In genomic region chr7:134261003-134261701, GRCm38 (mm10) we compare ENCODE assay signal across 8 mouse cellular contexts. TPM values are rescaled to one million over a fixed set of nuclear protein-coding genes. Genes with fewer than 3 reads are reported as not detected.
A peak's percentile ranks its signal among the peaks of the same experiment; 100 is the strongest.
DNase-seq lines count a peak whose midpoint lies in the region; ATAC-seq lines count a peak whose summit lies in the region.

No protein-coding gene starts in this region.

- ATAC-seq in limb, embryonic 11.5 days (ENCODE audit: insufficient number of reproducible peaks, low FRiP score, low TSS enrichment, low read depth): no peak
- ATAC-seq in heart, embryonic 16.5 days (replicated peaks; ENCODE audit: extremely low read depth, insufficient read depth, low FRiP score): peak; percentile 41; the same call in 1 of the 2 replicates
- no peak for ATAC-seq in midbrain, embryonic 16.5 days

- no peak overlapping the region for H3K9ac ChIP-seq in limb, embryonic 11.5 days (ENCODE audit: low read length)
- no peak overlapping the region for H3K9ac ChIP-seq in heart, embryonic 16.5 days (ENCODE audit: low read length)
- no peak overlapping the region for H3K9ac ChIP-seq in midbrain, embryonic 16.5 days (ENCODE audit: low read depth, low read length)

- WGBS in limb, embryonic 11.5 days: 66% methylated on average over 4 of the region's 4 CpGs
- 60% methylated on average over 4 of the region's 4 CpGs for WGBS in limb, embryonic 10.5 days
- 35% methylated on average over 4 of the region's 4 CpGs for WGBS in heart, embryonic 16.5 days
- WGBS in midbrain, embryonic 16.5 days: 57% methylated on average over 4 of the region's 4 CpGs

- no peaks in the 10 kb centered on the region for H3K9me3 ChIP-seq in limb, embryonic 11.5 days (ENCODE audit: control insufficient read depth, low read length)
- no peaks in the 10 kb centered on the region for H3K9me3 ChIP-seq in limb, embryonic 10.5 days (replicated peaks)
- no peaks in the 10 kb centered on the region for H3K9me3 ChIP-seq in heart, embryonic 16.5 days (replicated peaks; ENCODE audit: control insufficient read depth, low read length)
- no peaks in the 10 kb centered on the region for H3K9me3 ChIP-seq in midbrain, embryonic 16.5 days (replicated peaks; ENCODE audit: control insufficient read depth, low read length, poor library complexity, severe bottlenecking)

- H3K4me3 ChIP-seq in limb, embryonic 11.5 days (ENCODE audit: low read depth, low read length): no peak overlapping the region
- no peak overlapping the region for H3K4me3 ChIP-seq in limb, embryonic 10.5 days
- H3K4me3 ChIP-seq in heart, embryonic 16.5 days (ENCODE audit: low read length): no peak overlapping the region
- no peak overlapping the region for H3K4me3 ChIP-seq in midbrain, embryonic 16.5 days (ENCODE audit: low read depth, low read length)

- H3K27me3 ChIP-seq in limb, embryonic 11.5 days (ENCODE audit: control insufficient read depth, insufficient read depth, low read length): no peaks in the 10 kb centered on the region
- H3K27me3 ChIP-seq in limb, embryonic 10.5 days (ENCODE audit: low read depth, poor library complexity, severe bottlenecking): no peaks in the 10 kb centered on the region
- no peaks in the 10 kb centered on the region for H3K27me3 ChIP-seq in heart, embryonic 16.5 days (ENCODE audit: control insufficient read depth, insufficient read depth, low read length)
- H3K27me3 ChIP-seq in midbrain, embryonic 16.5 days (ENCODE audit: control insufficient read depth, insufficient read depth, low read depth, low read length): no peaks in the 10 kb centered on the region

- peak; percentile 17 for DNase-seq in limb, embryonic 11.5 days (ENCODE audit: low spot score)
- DNase-seq in limb, embryonic 10.5 days (ENCODE audit: low spot score): no peak
- peak; percentile 39 to 41 for DNase-seq in adrenal gland, postnatal 36 days
- DNase-seq in layer of hippocampus, adult 9-11 months: peak; percentile 6
- no peak for DNase-seq in neural tube, embryonic 10.5 days (ENCODE audit: extremely low spot score, low spot score)
- no peak for DNase-seq in cerebellum, postnatal 25 days

- H3K36me3 ChIP-seq in limb, embryonic 11.5 days (ENCODE audit: control insufficient read depth, insufficient read depth, low read length): no peaks in the 10 kb centered on the region
- H3K36me3 ChIP-seq in limb, embryonic 10.5 days: no peaks in the 10 kb centered on the region
- H3K36me3 ChIP-seq in heart, embryonic 16.5 days (ENCODE audit: control insufficient read depth, insufficient read depth): no peaks in the 10 kb centered on the region
- no peaks in the 10 kb centered on the region for H3K36me3 ChIP-seq in midbrain, embryonic 16.5 days (ENCODE audit: control insufficient read depth, insufficient read depth, low read length)

- no peak overlapping the region for H3K27ac ChIP-seq in limb, embryonic 11.5 days (replicated peaks; ENCODE audit: low read depth, low read length)
- H3K27ac ChIP-seq in limb, embryonic 10.5 days: no peak overlapping the region
- H3K27ac ChIP-seq in heart, embryonic 16.5 days (ENCODE audit: low read length): peak overlapping the region; percentile 19; the same call in 1 of the 2 replicates
- no peak overlapping the region for H3K27ac ChIP-seq in midbrain, embryonic 16.5 days (ENCODE audit: low read length)

- no peak overlapping the region for H3K4me2 ChIP-seq in limb, embryonic 11.5 days (ENCODE audit: low read depth, severe bottlenecking)
- H3K4me2 ChIP-seq in heart, embryonic 16.5 days (ENCODE audit: low read depth, low read length): no peak overlapping the region
- H3K4me2 ChIP-seq in midbrain, embryonic 16.5 days (ENCODE audit: low read length): no peak overlapping the region

- H3K4me1 ChIP-seq in limb, embryonic 11.5 days (ENCODE audit: control insufficient read depth, insufficient read depth, low read length): no peaks in the 10 kb centered on the region
- peaks cover 6% of the 10 kb centered on the region for H3K4me1 ChIP-seq in limb, embryonic 10.5 days
- 0 out of 2 replicates have a peak, but pooled peaks cover 3% of the 10 kb centered on the region for H3K4me1 ChIP-seq in heart, embryonic 16.5 days (ENCODE audit: control insufficient read depth, insufficient read depth, low read length)
- no peaks in the 10 kb centered on the region for H3K4me1 ChIP-seq in midbrain, embryonic 16.5 days (ENCODE audit: control insufficient read depth, insufficient read depth, low read length)

RNA-seq across cellular contexts. Expression of gene Adam12, which starts 29.2 kb away (rescaled TPM):
- 2.7 and 4.4 TPM in 2 replicates for polyA plus RNA-seq in limb, embryonic 11.5 days (2014; fragmentation: Nextera tagmentation; extraction: Ambion mirVana)
- 3.1 and 3.4 TPM in 2 replicates for polyA plus RNA-seq in limb, embryonic 10.5 days (2016; fragmentation: Nextera tagmentation; extraction: Ambion mirVana)
- 10 to 100 TPM in 1 of 2 experiments, 1 to 10 TPM in 1; 8.1 to 10.6 TPM for total RNA-seq in adrenal gland, postnatal 36 days (2021)
- polyA plus RNA-seq in heart, embryonic 16.5 days (2015; fragmentation: Nextera tagmentation; extraction: Ambion mirVana): 3.1 and 3.8 TPM in 2 replicates
- polyA plus RNA-seq in midbrain, embryonic 16.5 days (2015; fragmentation: Nextera tagmentation; extraction: Ambion mirVana): 1.9 and 2.1 TPM in 2 replicates

Comparison
In these comparisons a context has a peak if more than half of its experiments do, and no peak if none do; other contexts are left out.
1. DNase-seq: peak in limb, embryonic 11.5 days (single experiment), adrenal gland, postnatal 36 days (2 of 2) and layer of hippocampus, adult 9-11 months (single experiment); none in limb, embryonic 10.5 days (single experiment), neural tube, embryonic 10.5 days (single experiment) and cerebellum, postnatal 25 days (0 of 2).